Mouse (Mus musculus) CD4-positive, CD25-positive, alpha-beta regulatory T cell (primary cell): ENCODE measurements around the gene Mrto4. TPM values are rescaled to one million over a fixed set of nuclear protein-coding genes. Genes with fewer than 3 reads are reported as not detected.

ENCODE experiments used
- polyA plus RNA-seq: library from polyadenylated mRNA; unstranded; fragments of 100-300 nt; shearing (Covaris generic); gene quantifications from one replicate; pipeline ENCODE4 v1.2.1, GENCODE M21; 2017

Mrto4 gene
- 95.0 TPM for polyA plus RNA-seq

DNA sequence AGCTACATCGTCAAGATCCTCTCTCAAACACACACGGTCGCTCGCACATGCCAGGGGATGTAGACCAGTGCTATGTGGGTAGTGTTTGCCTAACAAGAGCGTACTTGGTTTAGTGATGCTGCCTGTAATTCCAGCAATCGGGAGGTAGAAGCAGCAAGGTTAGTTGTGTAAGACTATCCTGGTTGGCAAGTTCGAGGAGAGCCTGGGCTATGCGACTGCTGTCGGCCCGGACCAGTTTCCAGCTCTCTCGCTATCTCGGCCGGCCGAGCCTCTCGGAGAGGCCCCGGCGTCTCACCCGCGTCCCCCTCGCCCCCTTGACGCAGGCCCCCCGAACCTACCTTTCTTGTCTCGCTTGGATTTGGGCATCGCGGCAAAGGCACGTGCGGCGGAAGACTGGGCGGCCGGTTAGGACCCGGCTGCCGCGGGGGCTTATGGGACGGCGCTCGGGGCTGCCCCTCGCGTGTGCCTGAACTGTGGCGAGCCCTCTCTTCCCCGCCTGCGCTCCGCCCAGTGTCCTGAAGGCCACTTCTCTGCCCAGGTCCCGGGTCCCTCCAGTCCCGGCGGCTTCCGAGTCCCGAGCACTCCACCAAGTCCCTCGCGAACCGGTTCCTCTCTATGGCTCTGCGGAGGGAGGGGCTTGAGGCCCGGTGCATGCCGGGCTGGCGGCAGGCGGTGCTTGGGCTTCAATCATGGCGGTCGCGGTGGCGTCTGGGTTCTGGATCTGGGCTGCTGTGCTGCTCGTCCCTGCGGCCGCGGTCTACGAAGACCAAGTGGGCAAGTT, at the start of gene Mrto4, which contains the start of the genes Emc1 and Ubr4:
Gene Mrto4 (minus strand): TSS at position 646 of the 781 bp plus-strand sequence.
Gene Emc1 (plus strand): TSS at position 657 of the 781 bp plus-strand sequence.
Gene Ubr4 (plus strand): TSS at position 679 of the 781 bp plus-strand sequence.

DNA sequence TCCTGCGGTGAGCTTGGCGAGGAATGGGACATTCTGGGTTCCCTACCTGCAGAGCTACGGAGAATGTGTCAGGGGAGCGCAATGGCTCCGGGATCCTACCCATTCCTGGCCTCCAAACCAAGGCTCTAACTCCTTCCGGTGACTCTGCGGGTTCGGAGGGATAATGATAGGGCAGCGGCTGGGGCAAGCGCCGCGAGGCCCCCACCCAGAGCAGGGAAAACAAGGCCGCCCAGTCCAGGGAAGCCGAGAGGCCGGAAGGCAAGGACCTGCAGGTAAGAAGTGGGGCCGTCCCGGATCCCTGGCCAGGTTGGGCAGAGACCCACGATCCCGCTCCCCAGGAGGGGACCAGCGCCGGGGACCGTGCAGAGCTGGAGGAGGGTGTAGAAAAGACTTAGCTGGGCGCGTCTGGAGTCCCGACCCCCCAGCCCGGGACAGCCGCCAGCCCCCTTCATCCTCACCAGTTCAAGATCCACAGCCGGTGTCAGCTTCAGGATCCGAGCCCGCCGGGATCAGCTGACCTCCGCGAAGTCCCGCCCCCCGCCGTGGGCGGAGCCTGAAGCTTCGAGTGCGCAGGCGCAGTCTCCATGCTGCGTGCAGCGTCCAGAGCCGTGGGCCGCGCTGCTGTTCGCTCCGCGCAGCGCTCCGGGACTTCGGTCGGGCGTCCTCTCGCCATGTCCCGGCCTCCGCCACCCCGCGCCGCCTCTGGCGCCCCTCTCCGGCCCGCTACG, 42.0 kb downstream of the Mrto4 start, which contains the start of the genes Pqlc2 and Akr7a5:
Gene Pqlc2 (minus strand): TSS at position 538 of the 728 bp plus-strand sequence.
Gene Akr7a5 (plus strand): TSS at position 574 of the 728 bp plus-strand sequence.

Other genes starting within 250 kb of the Mrto4 start
- 368 TPM for gene Minos1, start 221.5 kb downstream of the Mrto4 start, polyA plus RNA-seq
- gene Capzb, start 159.7 kb downstream of the Mrto4 start, polyA plus RNA-seq = 596 TPM
- gene Pqlc2, start 41.9 kb downstream of the Mrto4 start, polyA plus RNA-seq = 10.2 TPM
- gene Akr7a5, start 41.8 kb downstream of the Mrto4 start, polyA plus RNA-seq = 31.1 TPM
- gene Emc1, start within 50 bp of the Mrto4 start, polyA plus RNA-seq = 56.4 TPM
- gene Ubr4, start within 50 bp of the Mrto4 start, polyA plus RNA-seq = 71.5 TPM
- 4.7 TPM for gene Iffo2, start 178.0 kb upstream of the Mrto4 start, polyA plus RNA-seq